Mouse (Mus musculus): Measurements from ENCODE around the gene Cnr2.

- TF ChIP-seq CTCF (IDR thresholded peaks at IDR 0.05; ENCODE audit: control insufficient read depth, insufficient read depth, insufficient read length) (no peak), MAX (IDR thresholded peaks at IDR 0.05) (no peak), USF1 (IDR thresholded peaks at IDR 0.05; ENCODE audit: low read depth) (no peak), MYOD1 (IDR thresholded peaks at IDR 0.05; ENCODE audit: control insufficient read depth, insufficient read length, low read depth) (no peak), FOSL1 (IDR thresholded peaks at IDR 0.05; ENCODE audit: insufficient read depth, low read length, poor library complexity, severe bottlenecking) (no peak), CEBPB (IDR thresholded peaks at IDR 0.05; ENCODE audit: low read depth) (no peak), MYOG (IDR thresholded peaks at IDR 0.05; ENCODE audit: control insufficient read depth, extremely low read depth, insufficient read length) (no peak)
Observed at GRCm38 (mm10) chr4:135921257-135922120, 26.3 kb downstream of the Cnr2 start.

Measured in C2C12 (cell line).